Comparison of ENCODE assay signal across 9 mouse cellular contexts in genomic region chr2:157259720-157260119, GRCm38 (mm10). TPM values are rescaled to one million over a fixed set of nuclear protein-coding genes. Genes with fewer than 3 reads are reported as not detected.
DNase-seq lines count a peak whose midpoint lies in the region; ATAC-seq and TF ChIP-seq lines count a peak whose summit lies in the region.
"Had no signal": no experiment of that assay in that cellular context is flagged by ENCODE, and none has a peak within 500 bp of the region (broad histone marks: within the 10 kb centered on the region; RNA-seq: fewer than 3 reads in every experiment).

No protein-coding gene starts in this region.

- no peaks in the 10 kb centered on the region for H3K4me1 ChIP-seq in heart, postnatal 0 days (ENCODE audit: control insufficient read depth, insufficient read depth)
- no peaks in the 10 kb centered on the region for H3K4me1 ChIP-seq in heart, embryonic 11.5 days (ENCODE audit: control insufficient read depth, insufficient read depth, low read length)
- H3K4me1 ChIP-seq: embryonic facial prominence, embryonic 12.5 days had no signal

- no peak overlapping the region for H3K9ac ChIP-seq in heart, postnatal 0 days (replicated peaks; ENCODE audit: low read depth, low read length)
- H3K9ac ChIP-seq in heart, embryonic 11.5 days (ENCODE audit: low read depth, low read length), result no peak overlapping the region
- H3K9ac ChIP-seq: embryonic facial prominence, embryonic 12.5 days had no signal

- TF ChIP-seq CTCF in heart, postnatal 0 days (IDR thresholded peaks at IDR 0.05; ENCODE audit: low read depth), result peak; percentile 63

- no peak overlapping the region for H3K4me3 ChIP-seq in heart, postnatal 0 days (ENCODE audit: low read depth, low read length)
- no peak overlapping the region for H3K4me3 ChIP-seq in heart, embryonic 11.5 days (ENCODE audit: low read depth, low read length)
- H3K4me3 ChIP-seq: embryonic facial prominence, embryonic 12.5 days had no signal

- H3K4me2 ChIP-seq in heart, postnatal 0 days (ENCODE audit: low read depth, low read length), result no peak overlapping the region
- H3K4me2 ChIP-seq in heart, embryonic 11.5 days, result no peak overlapping the region
- H3K4me2 ChIP-seq: embryonic facial prominence, embryonic 12.5 days had no signal

- H3K27me3 ChIP-seq in heart, postnatal 0 days (ENCODE audit: control insufficient read depth, insufficient read depth, low read length), result no peaks in the 10 kb centered on the region
- H3K27me3 ChIP-seq in heart, embryonic 11.5 days (ENCODE audit: control insufficient read depth, insufficient read depth, low read length), result no peaks in the 10 kb centered on the region
- H3K27me3 ChIP-seq: embryonic facial prominence, embryonic 12.5 days had no signal

- no peak for TF ChIP-seq EP300 in heart, postnatal 0 days (IDR thresholded peaks at IDR 0.05; ENCODE audit: low read depth)

- no peaks in the 10 kb centered on the region for H3K9me3 ChIP-seq in heart, postnatal 0 days (replicated peaks; ENCODE audit: control insufficient read depth, low read length)
- no peaks in the 10 kb centered on the region for H3K9me3 ChIP-seq in heart, embryonic 11.5 days (replicated peaks; ENCODE audit: control insufficient read depth, low read length)
- H3K9me3 ChIP-seq: embryonic facial prominence, embryonic 12.5 days had no signal

- no peak overlapping the region for H3K27ac ChIP-seq in heart, postnatal 0 days (ENCODE audit: low read depth)
- H3K27ac ChIP-seq in heart, embryonic 11.5 days (ENCODE audit: low read depth, low read length), result no peak overlapping the region
- H3K27ac ChIP-seq: embryonic facial prominence, embryonic 12.5 days had no signal

- intact Hi-C loops in heart, postnatal 36 days (cut with DNase I), result no loop called here
- intact Hi-C loops in left cerebral cortex, postnatal 14 days (cut with DNase I), result loop anchor here (5.0 kb wide), 1 partner anchor 57 kb away; the partner anchor contains the start of gene Rbl1

- no peaks in the 10 kb centered on the region for H3K36me3 ChIP-seq in heart, postnatal 0 days (replicated peaks; ENCODE audit: control insufficient read depth, insufficient read depth, low read length)
- no peaks in the 10 kb centered on the region for H3K36me3 ChIP-seq in heart, embryonic 11.5 days (ENCODE audit: control insufficient read depth, insufficient read depth, low read length)
- H3K36me3 ChIP-seq: embryonic facial prominence, embryonic 12.5 days had no signal

- no peak for DNase-seq in heart, postnatal 0 days (ENCODE audit: low spot score)
- peak; percentile 59 for DNase-seq in MEL-GATA-1-ER (ENCODE audit: extremely low read depth, low read depth)
- DNase-seq in cerebellum, postnatal 25 days, result peak; percentile 57 to 73
- DNase-seq in heart, postnatal 36 days, result peak; percentile 31 to 59
- peak; percentile 66 to 75 for DNase-seq in left cerebral cortex, postnatal 14 days (ENCODE audit: low spot score in 2 of 2)
- peak; percentile 69 for DNase-seq in naive thymus-derived CD4-positive, alpha-beta T cell, adult 2 months (ENCODE audit: low read depth)
- peak; percentile 21 to 36 for DNase-seq in thymus, adult 18-20 months

- 2% methylated on average over 5 of the region's 5 CpGs for WGBS in heart, postnatal 0 days
- 4% methylated on average over 5 of the region's 5 CpGs for WGBS in heart, embryonic 11.5 days (ENCODE audit: insufficient replicate concordance)

- 0 out of 2 replicates have a peak, but pooled peaks have one; percentile 47 for ATAC-seq in heart, postnatal 0 days (ENCODE audit: insufficient read depth, low read depth)
- no peak for ATAC-seq in heart, embryonic 11.5 days (replicated peaks; ENCODE audit: insufficient number of reproducible peaks, low FRiP score, low TSS enrichment)

RNA-seq across cellular contexts. Expression of gene Rpn2, which starts 19.1 kb away (rescaled TPM):
- 147 and 172 TPM in 2 replicates for total RNA-seq in heart, postnatal 0 days (2014; rRNA removed; ENCODE audit: low replicate concordance)
- 78.8 and 81.1 TPM in 2 replicates for polyA plus RNA-seq in heart, postnatal 0 days (2015; fragmentation: Nextera tagmentation; extraction: Ambion mirVana)
- 202 and 214 TPM in 2 replicates for polyA plus RNA-seq in heart, embryonic 11.5 days (2014; fragmentation: Nextera tagmentation; extraction: Ambion mirVana)
- total RNA-seq in heart, postnatal 36 days (2021), result 100 to 1,000 TPM in 1 of 2 experiments, 10 to 100 TPM in 1; 92.5 to 101 TPM
- 100 to 1,000 TPM; 132 to 133 TPM for total RNA-seq in left cerebral cortex, postnatal 14 days (2021)

RNA-seq across cellular contexts. Expression of gene Mroh8, which starts 19.6 kb away (rescaled TPM):
- 0.69 TPM in 1 of 2 replicates, not detected in the other for total RNA-seq in heart, postnatal 0 days (2014; rRNA removed; ENCODE audit: low replicate concordance)
- 0.16 and 0.20 TPM in 2 replicates for polyA plus RNA-seq in heart, postnatal 0 days (2015; fragmentation: Nextera tagmentation; extraction: Ambion mirVana)
- polyA plus RNA-seq in heart, embryonic 11.5 days (2014; fragmentation: Nextera tagmentation; extraction: Ambion mirVana), result 0.17 and 0.21 TPM in 2 replicates
- total RNA-seq in heart, postnatal 36 days (2021), result under 1 TPM in 1 of 2 experiments, not detected in 1; 0.43 TPM
- 1 to 10 TPM in 1 of 2 experiments, under 1 TPM in 1; 0.85 to 1.3 TPM for total RNA-seq in left cerebral cortex, postnatal 14 days (2021)

RNA-seq across cellular contexts. Expression of gene Rbl1, which starts 55.4 kb away (rescaled TPM):
- total RNA-seq in heart, postnatal 0 days (2014; rRNA removed; ENCODE audit: low replicate concordance), result 18.5 and 21.8 TPM in 2 replicates
- 6.0 and 6.9 TPM in 2 replicates for polyA plus RNA-seq in heart, postnatal 0 days (2015; fragmentation: Nextera tagmentation; extraction: Ambion mirVana)
- polyA plus RNA-seq in heart, embryonic 11.5 days (2014; fragmentation: Nextera tagmentation; extraction: Ambion mirVana), result 21.0 and 22.6 TPM in 2 replicates
- 1 to 10 TPM; 1.4 to 2.6 TPM for total RNA-seq in heart, postnatal 36 days (2021)
- 1 to 10 TPM; 1.7 to 1.8 TPM for total RNA-seq in left cerebral cortex, postnatal 14 days (2021)
